Mouse (Mus musculus): ENCODE results near the gene Baz2a.
"Not testable (repeated sequence)": the region's sequence is repeated elsewhere in the genome, so short reads cannot be mapped to it uniquely, and the experiment has no call there.

Baz2a gene

GRCm38 (mm10) chr10:128082880-128083421, 8.4 kb upstream of the Baz2a start, which contains the start of gene Atp5b:
Atp5b (plus strand) TSS chr10:128083273.
- DNase-seq, result peak; percentile 98

GRCm38 (mm10) chr10:128083688-128084087, 7.7 kb upstream of the Baz2a start:
- DNase-seq, result no peak

- no peak for DNase-seq
Observed at GRCm38 (mm10) chr10:128084160-128084559, 7.2 kb upstream of the Baz2a start.

- peak; percentile 36 for DNase-seq
Observed at GRCm38 (mm10) chr10:128086391-128086790, 5.0 kb upstream of the Baz2a start.

- not testable (repeated sequence) for DNase-seq
Observed at GRCm38 (mm10) chr10:128087216-128087615, 4.2 kb upstream of the Baz2a start.

GRCm38 (mm10) chr10:128088181-128088580, 3.2 kb upstream of the Baz2a start:
- no peak for DNase-seq

- no peak for DNase-seq
Observed at GRCm38 (mm10) chr10:128089842-128090241, 1.5 kb upstream of the Baz2a start.

- DNase-seq, result peak; percentile 93
Observed at GRCm38 (mm10) chr10:128090651-128091563, 470 bp upstream of the Baz2a start.

GRCm38 (mm10) chr10:128092506-128093495, 1.4 kb downstream of the Baz2a start:
- DNase-seq, result peak; percentile 88

GRCm38 (mm10) chr10:128093496-128094294, 2.3 kb downstream of the Baz2a start:
- peak; percentile 27 for DNase-seq

- DNase-seq, result peak; percentile 92
Observed at GRCm38 (mm10) chr10:128094340-128094968, 3.1 kb downstream of the Baz2a start.

GRCm38 (mm10) chr10:128095003-128095636, 3.7 kb downstream of the Baz2a start:
- DNase-seq, result no peak

GRCm38 (mm10) chr10:128096313-128096692, 4.9 kb downstream of the Baz2a start:
- DNase-seq, result no peak

GRCm38 (mm10) chr10:128096693-128097586, 5.6 kb downstream of the Baz2a start:
- peak; percentile 85 for DNase-seq

GRCm38 (mm10) chr10:128097587-128097971, 6.2 kb downstream of the Baz2a start:
- DNase-seq, result peak; percentile 67

- no peak for DNase-seq
Observed at GRCm38 (mm10) chr10:128110103-128110761, 18.9 kb downstream of the Baz2a start.

- no peak for DNase-seq
Observed at GRCm38 (mm10) chr10:128111227-128111626, 19.9 kb downstream of the Baz2a start.

- no peak for DNase-seq
Observed at GRCm38 (mm10) chr10:128123833-128124232, 32.5 kb downstream of the Baz2a start.

GRCm38 (mm10) chr10:128124831-128125230, 33.5 kb downstream of the Baz2a start:
- no peak for DNase-seq

Data from lung, postnatal 14 days (tissue).